8 mouse cellular contexts compared by ENCODE assay signal in genomic region chr4:82508281-82508687, GRCm38 (mm10).
DNase-seq lines count a peak whose midpoint lies in the region; ATAC-seq and TF ChIP-seq lines count a peak whose summit lies in the region.

No protein-coding gene starts in this region.

- H3K4me1 ChIP-seq in heart, adult 2 months (ENCODE audit: control insufficient read depth, insufficient read depth, low read length) = peaks cover 5% of the 10 kb centered on the region
- H3K4me1 ChIP-seq in embryonic facial prominence, embryonic 15.5 days = peaks cover 37% of the 10 kb centered on the region
- H3K4me1 ChIP-seq in hindbrain, postnatal 0 days (ENCODE audit: insufficient read depth, low read length) = peaks cover 4% of the 10 kb centered on the region; the same call in 1 of the 2 replicates
- H3K4me1 ChIP-seq in liver, embryonic 15.5 days (replicated peaks) = peaks cover 14% of the 10 kb centered on the region

- no peak for TF ChIP-seq CTCF in heart, adult 2 months (IDR thresholded peaks at IDR 0.05)
- no peak for TF ChIP-seq CTCF in hindbrain, postnatal 0 days (IDR thresholded peaks at IDR 0.05; ENCODE audit: low read depth)

- H3K4me3 ChIP-seq in heart, adult 2 months = peak overlapping the region; percentile 69
- H3K4me3 ChIP-seq in embryonic facial prominence, embryonic 15.5 days (replicated peaks) = peak overlapping the region; percentile 86
- H3K4me3 ChIP-seq in hindbrain, postnatal 0 days (ENCODE audit: low read length) = peak overlapping the region; percentile 81
- peak overlapping the region; percentile 58 for H3K4me3 ChIP-seq in liver, embryonic 15.5 days (replicated peaks)

- H3K9me3 ChIP-seq in embryonic facial prominence, embryonic 15.5 days (replicated peaks) = no peaks in the 10 kb centered on the region
- H3K9me3 ChIP-seq in hindbrain, postnatal 0 days (ENCODE audit: low read length) = no peaks in the 10 kb centered on the region
- no peaks in the 10 kb centered on the region for H3K9me3 ChIP-seq in liver, embryonic 15.5 days (replicated peaks)

- TF ChIP-seq POLR2A in heart, adult 2 months (IDR thresholded peaks at IDR 0.05; ENCODE audit: insufficient read depth, low read depth, low read length) = peak; percentile 43; the same call in 1 of the 2 replicates

- peak; percentile 52 to 58 for DNase-seq in heart, adult 2 months
- no peak for DNase-seq in heart, adult 8-10 months (ENCODE audit: low spot score)
- no peak for DNase-seq in hindbrain, postnatal 0 days (ENCODE audit: low spot score)
- no peak for DNase-seq in frontal cortex, adult 2 months (ENCODE audit: extremely low spot score in 1 of 2, low spot score in 1 of 2)
- DNase-seq in left cerebral cortex, postnatal 4 days = no peak
- no peak for DNase-seq in spleen, postnatal 14 days (ENCODE audit: low spot score in 2 of 2)

- peak overlapping the region; percentile 95 for H3K4me2 ChIP-seq in embryonic facial prominence, embryonic 15.5 days (replicated peaks)
- peak overlapping the region; percentile 74 for H3K4me2 ChIP-seq in hindbrain, postnatal 0 days (ENCODE audit: low read depth, low read length)
- H3K4me2 ChIP-seq in liver, embryonic 15.5 days = peak overlapping the region; percentile 64

- no peak for ATAC-seq in embryonic facial prominence, embryonic 15.5 days (ENCODE audit: insufficient number of reproducible peaks, low FRiP score, low TSS enrichment, low read depth)
- no peak for ATAC-seq in hindbrain, postnatal 0 days
- no peak for ATAC-seq in liver, embryonic 15.5 days (ENCODE audit: insufficient read depth)

- no peaks in the 10 kb centered on the region for H3K27me3 ChIP-seq in heart, adult 2 months (ENCODE audit: control insufficient read depth, insufficient read depth, low read length)
- no peaks in the 10 kb centered on the region for H3K27me3 ChIP-seq in embryonic facial prominence, embryonic 15.5 days
- no peaks in the 10 kb centered on the region for H3K27me3 ChIP-seq in hindbrain, postnatal 0 days (ENCODE audit: insufficient read depth, low read length)
- peaks cover 97% of the 10 kb centered on the region for H3K27me3 ChIP-seq in liver, embryonic 15.5 days

- peak overlapping the region; percentile 100 for H3K27ac ChIP-seq in heart, adult 2 months
- peak overlapping the region; percentile 100 for H3K27ac ChIP-seq in embryonic facial prominence, embryonic 15.5 days (replicated peaks)
- peak overlapping the region; percentile 98 for H3K27ac ChIP-seq in hindbrain, postnatal 0 days
- H3K27ac ChIP-seq in liver, embryonic 15.5 days (replicated peaks) = peak overlapping the region; percentile 87

- peaks cover 6% of the 10 kb centered on the region; the same call in 1 of the 2 replicates for H3K36me3 ChIP-seq in heart, adult 2 months (ENCODE audit: control insufficient read depth, insufficient read depth, low read length)
- H3K36me3 ChIP-seq in embryonic facial prominence, embryonic 15.5 days = no peaks in the 10 kb centered on the region
- H3K36me3 ChIP-seq in hindbrain, postnatal 0 days (ENCODE audit: insufficient read depth, low read length) = no peaks in the 10 kb centered on the region
- no peaks in the 10 kb centered on the region for H3K36me3 ChIP-seq in liver, embryonic 15.5 days (replicated peaks)

- intact Hi-C loops in heart, adult 2 months (cut with DNase I) = loop anchor here (5.0 to 10.0 kb wide), 2 partner anchors 191 to 443 kb away; no protein-coding TSS in a partner anchor
- intact Hi-C loops in left cerebral cortex, postnatal 4 days (cut with DNase I) = loop anchor here (10.0 kb wide), 2 partner anchors 107 to 203 kb away; no protein-coding TSS in a partner anchor

- H3K79me2 ChIP-seq in heart, adult 2 months (replicated peaks; ENCODE audit: control insufficient read depth, insufficient read depth, low read length) = peaks cover 4% of the 10 kb centered on the region; the same call in 1 of the 2 replicates

- H3K9ac ChIP-seq in heart, adult 2 months (ENCODE audit: low read depth, low read length) = peak overlapping the region; percentile 83
- no peak overlapping the region for H3K9ac ChIP-seq in embryonic facial prominence, embryonic 15.5 days
- peak overlapping the region; percentile 99 for H3K9ac ChIP-seq in hindbrain, postnatal 0 days (replicated peaks; ENCODE audit: low read length)
- H3K9ac ChIP-seq in liver, embryonic 15.5 days = no peak overlapping the region

- WGBS in heart, adult 2 months = 6% methylated on average over 7 of the region's 7 CpGs
- 24% methylated on average over 7 of the region's 7 CpGs for WGBS in embryonic facial prominence, embryonic 15.5 days
- 12% methylated on average over 7 of the region's 7 CpGs for WGBS in hindbrain, postnatal 0 days
- WGBS in liver, embryonic 15.5 days (ENCODE audit: insufficient replicate concordance) = 19% methylated on average over 7 of the region's 7 CpGs

- 0 out of 2 replicates have a peak, but pooled peaks have one; percentile 14 for TF ChIP-seq EP300 in heart, adult 2 months (IDR thresholded peaks at IDR 0.05; ENCODE audit: insufficient read depth, low read depth, low read length)

Comparison
In these comparisons a context has a peak if more than half of its experiments do, and no peak if none do; other contexts are left out.
1. DNase-seq: peak in heart, adult 2 months (2 of 2); none in heart, adult 8-10 months (single experiment), hindbrain, postnatal 0 days (single experiment), frontal cortex, adult 2 months (0 of 2), left cerebral cortex, postnatal 4 days (single experiment) and spleen, postnatal 14 days (0 of 2).
2. H3K9ac ChIP-seq: peak in heart, adult 2 months (single experiment) and hindbrain, postnatal 0 days (single experiment); none in embryonic facial prominence, embryonic 15.5 days (single experiment) and liver, embryonic 15.5 days (single experiment).
3. Peak in every context shown above with its lines, with median percentiles within 50 percentile points of each other: H3K27ac ChIP-seq, H3K4me3 ChIP-seq and H3K4me2 ChIP-seq.